Mouse (Mus musculus): ENCODE measurements at regions not wholly inside any gene's neighbourhood (a gene's known extent, or its start where the extent isn't known, plus 50 kb on each side); places are given as distances from the start of the nearest gene placed in this dataset.

DNA sequence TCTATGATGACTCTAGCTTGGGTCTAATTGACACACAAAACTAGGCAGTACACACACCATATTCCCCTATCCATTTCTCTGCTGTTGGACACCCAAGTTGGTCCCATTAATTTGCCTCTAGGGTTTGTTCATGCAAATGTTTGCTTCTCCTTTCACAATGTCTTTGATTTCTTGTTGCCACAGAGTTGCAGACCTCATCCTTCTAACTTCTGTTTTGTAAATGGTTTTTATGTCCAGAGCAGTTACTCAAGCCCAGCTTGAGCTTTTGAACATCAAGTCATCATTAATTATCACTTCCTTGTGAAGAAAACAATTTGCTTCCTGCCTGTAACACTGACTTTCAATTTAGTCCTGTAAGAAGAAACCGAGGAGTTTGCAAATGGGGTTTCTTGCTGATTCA lies 122.6 kb upstream of the Egfl6 start:
- TF ChIP-seq POLR2A (IDR thresholded peaks at IDR 0.05; ENCODE audit: control insufficient read depth, low read depth, low read length): no peak
- no peak for TF ChIP-seq CTCF (IDR thresholded peaks at IDR 0.05; ENCODE audit: control insufficient read depth, insufficient read depth, insufficient replicate concordance, low read depth, low read length)

Measured in testis, adult 2 months (tissue).